Mouse (Mus musculus) inflammation-experienced regulatory T-cells, adult 6 months (primary cell): ENCODE measurements around the gene Wdr61. TPM values are rescaled to one million over a fixed set of nuclear protein-coding genes. Genes with fewer than 3 reads are reported as not detected.
A peak's percentile ranks its signal among the peaks of the same experiment; 100 is the strongest.

ENCODE experiments used
- ATAC-seq: one replicate; pipeline ENCODE4 v1.8.0; 2017
- polyA plus RNA-seq, 3 experiments: library from polyadenylated mRNA; unstranded; fragments of 100-300 nt; shearing (Covaris generic); gene quantifications; one replicate each; pipeline ENCODE4 v1.2.1; 2017

Wdr61 gene
- 100 to 1,000 TPM; 119 to 128 (median 127) TPM for polyA plus RNA-seq

GRCm38 (mm10) chr9:54733921-54734638 is at the start of gene Wdr61:
Gene Wdr61, minus strand, starts transcription at chr9:54734519.
- peak; percentile 91 for ATAC-seq

GRCm38 (mm10) chr9:54784003-54784402 is 49.7 kb upstream of the Wdr61 start:
- no peak for ATAC-seq

- ATAC-seq = no peak
Measured at GRCm38 (mm10) chr9:54782504-54782903, 48.2 kb upstream of the Wdr61 start.

- ATAC-seq = no peak
Measured at GRCm38 (mm10) chr9:54779280-54779679, 45.0 kb upstream of the Wdr61 start.

- ATAC-seq = no peak
Measured at GRCm38 (mm10) chr9:54776451-54776982, 42.2 kb upstream of the Wdr61 start.

GRCm38 (mm10) chr9:54770140-54770780 is 35.9 kb upstream of the Wdr61 start:
- ATAC-seq = no peak

- no peak for ATAC-seq
Measured at GRCm38 (mm10) chr9:54765336-54766085, 31.2 kb upstream of the Wdr61 start.

- no peak for ATAC-seq
Measured at GRCm38 (mm10) chr9:54764561-54765217, 30.4 kb upstream of the Wdr61 start, which contains the start of gene Crabp1. Gene Crabp1, plus strand, starts transcription at chr9:54764748.

- no peak for ATAC-seq
Measured at GRCm38 (mm10) chr9:54764091-54764490, 29.8 kb upstream of the Wdr61 start.

- no peak for ATAC-seq
Measured at GRCm38 (mm10) chr9:54759592-54759991, 25.3 kb upstream of the Wdr61 start.

- ATAC-seq = no peak
Measured at GRCm38 (mm10) chr9:54752944-54753295, 18.6 kb upstream of the Wdr61 start.

- ATAC-seq = no peak
Measured at GRCm38 (mm10) chr9:54752201-54752943, 18.1 kb upstream of the Wdr61 start.

GRCm38 (mm10) chr9:54751684-54752083 is 17.4 kb upstream of the Wdr61 start:
- no peak for ATAC-seq

GRCm38 (mm10) chr9:54750215-54750981 is 16.1 kb upstream of the Wdr61 start:
- no peak for ATAC-seq

- no peak for ATAC-seq
Measured at GRCm38 (mm10) chr9:54745740-54746370, 11.5 kb upstream of the Wdr61 start.

GRCm38 (mm10) chr9:54743891-54744290 is 9.6 kb upstream of the Wdr61 start:
- no peak for ATAC-seq

GRCm38 (mm10) chr9:54738376-54738775 is 4.1 kb upstream of the Wdr61 start:
- ATAC-seq = no peak

GRCm38 (mm10) chr9:54736284-54736701 is 2.0 kb upstream of the Wdr61 start:
- ATAC-seq = peak; percentile 39

GRCm38 (mm10) chr9:54734639-54735252 is 427 bp upstream of the Wdr61 start:
- no peak for ATAC-seq

GRCm38 (mm10) chr9:54732122-54732521 is 2.2 kb downstream of the Wdr61 start:
- no peak for ATAC-seq
